Mouse (Mus musculus): ENCODE measurements at regions not wholly inside any gene's neighbourhood (a gene's known extent, or its start where the extent isn't known, plus 50 kb on each side); places are given as distances from the start of the nearest gene placed in this dataset.

DNA sequence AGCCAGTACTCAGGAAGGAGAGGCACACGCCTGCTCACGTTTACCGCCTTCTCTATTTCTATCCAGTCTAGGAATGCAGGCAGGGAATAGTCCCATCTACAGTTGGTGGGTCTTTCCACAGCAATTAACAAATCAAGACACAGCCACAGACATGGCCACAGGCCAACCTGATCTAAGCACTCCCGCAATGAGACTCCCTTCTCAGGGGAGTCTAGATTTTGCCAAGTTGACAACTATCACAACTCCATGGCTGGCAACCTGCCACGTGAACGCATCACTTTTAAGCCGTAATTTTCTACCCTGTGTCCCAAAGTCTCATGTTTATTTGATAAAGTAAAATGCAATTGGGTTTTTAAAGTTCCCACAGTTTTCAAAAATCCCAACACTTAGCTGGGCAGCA lies 72.0 kb upstream of the Tfpi start:
- no peak for TF ChIP-seq CTCF (IDR thresholded peaks at IDR 0.05; ENCODE audit: low read depth, low read length)
- TF ChIP-seq POLR2A (IDR thresholded peaks at IDR 0.05; ENCODE audit: borderline replicate concordance, low read depth, low read length) = no peak

Data from bone marrow macrophage, adult 2 months (primary cell).